Mouse (Mus musculus): ENCODE measurements around the gene Tmem123. TPM values are rescaled to one million over a fixed set of nuclear protein-coding genes. Genes with fewer than 3 reads are reported as not detected.
A peak's percentile ranks its signal among the peaks of the same experiment; 100 is the strongest.

The Tmem123 gene
- polyA plus RNA-seq, 1 experiment from 2014 or later, result 107 TPM

GRCm38 (mm10) chr9:7828706-7829105, 64.9 kb downstream of the Tmem123 start:
- peaks cover 10 to 26% of the 10 kb centered on the region in 2 experiments for H3K4me1 ChIP-seq (ENCODE audit: control insufficient read depth in 2 of 2, insufficient read depth in 2 of 2, low read length in 2 of 2)
- H3K36me3 ChIP-seq (ENCODE audit: control insufficient read depth, insufficient read depth, low read length), result peaks cover 24% of the 10 kb centered on the region
- no peak for ATAC-seq (ENCODE audit: insufficient number of reproducible peaks, insufficient read depth, low FRiP score, low read depth)
- H3K27ac ChIP-seq (replicated peaks in 1 of 2; ENCODE audit: control insufficient read depth in 1 of 2, insufficient read depth in 1 of 2, low read depth in 2 of 2, low read length in 2 of 2), result no peak overlapping the region
- no peaks in the 10 kb centered on the region for H3K27me3 ChIP-seq (ENCODE audit: control insufficient read depth, insufficient read depth, low read length)
- no peaks in the 10 kb centered on the region for H3K9me3 ChIP-seq (ENCODE audit: control insufficient read depth, low read length)
- no peak overlapping the region for H3K4me2 ChIP-seq (ENCODE audit: low read length)
- no peak overlapping the region for H3K4me3 ChIP-seq (ENCODE audit: control insufficient read depth in 1 of 2, insufficient read depth in 1 of 2, low read depth in 1 of 2, low read length in 2 of 2)
- no peak overlapping the region for H3K9ac ChIP-seq (ENCODE audit: low read length)
- 83% methylated on average over 4 of the region's 4 CpGs for WGBS

GRCm38 (mm10) chr9:7829531-7830528, 66.0 kb downstream of the Tmem123 start:
- 0 out of 4 replicates have a peak overlapping the region, but pooled peaks have one; percentile 14 to 49 for H3K27ac ChIP-seq (replicated peaks in 1 of 2; ENCODE audit: control insufficient read depth in 1 of 2, insufficient read depth in 1 of 2, low read depth in 2 of 2, low read length in 2 of 2)
- peaks cover 10 to 32% of the 10 kb centered on the region in 2 experiments for H3K4me1 ChIP-seq (ENCODE audit: control insufficient read depth in 2 of 2, insufficient read depth in 2 of 2, low read length in 2 of 2)
- peak; percentile 82 for ATAC-seq (ENCODE audit: insufficient number of reproducible peaks, insufficient read depth, low FRiP score, low read depth)
- peak overlapping the region; percentile 26 for H3K4me2 ChIP-seq (ENCODE audit: low read length)
- peak overlapping the region; percentile 34; the same call in 1 of the 2 replicates for H3K9ac ChIP-seq (ENCODE audit: low read length)
- H3K4me3 ChIP-seq (ENCODE audit: control insufficient read depth in 1 of 2, insufficient read depth in 1 of 2, low read depth in 1 of 2, low read length in 2 of 2), result no peak overlapping the region
- peaks cover 29% of the 10 kb centered on the region for H3K36me3 ChIP-seq (ENCODE audit: control insufficient read depth, insufficient read depth, low read length)
- no peaks in the 10 kb centered on the region for H3K9me3 ChIP-seq (ENCODE audit: control insufficient read depth, low read length)
- H3K27me3 ChIP-seq (ENCODE audit: control insufficient read depth, insufficient read depth, low read length), result no peaks in the 10 kb centered on the region
- WGBS, result 34% methylated on average over 9 of the region's 9 CpGs

- Histone ChIP-seq H3K27me3 (ENCODE audit: control insufficient read depth, insufficient read depth, low read length) (no peaks in the 10 kb centered on the region), H3K9ac (ENCODE audit: low read length) (peak overlapping the region; percentile 52), H3K36me3 (ENCODE audit: control insufficient read depth, insufficient read depth, low read length) (peaks cover 20% of the 10 kb centered on the region), H3K4me1 (ENCODE audit: control insufficient read depth in 2 of 2, insufficient read depth in 2 of 2, low read length in 2 of 2) (peaks cover 10 to 36% of the 10 kb centered on the region in 2 experiments), H3K9me3 (ENCODE audit: control insufficient read depth, low read length) (no peaks in the 10 kb centered on the region), H3K4me3 (ENCODE audit: control insufficient read depth in 1 of 2, insufficient read depth in 1 of 2, low read depth in 1 of 2, low read length in 2 of 2) (no peak overlapping the region), H3K27ac (replicated peaks in 1 of 2; ENCODE audit: control insufficient read depth in 1 of 2, insufficient read depth in 1 of 2, low read depth in 2 of 2, low read length in 2 of 2) (0 out of 4 replicates have a peak overlapping the region, but pooled peaks of 1 of the 2 experiments have one; percentile 6), H3K4me2 (ENCODE audit: low read length) (peak overlapping the region; percentile 27)
- no peak for ATAC-seq (ENCODE audit: insufficient number of reproducible peaks, insufficient read depth, low FRiP score, low read depth)
- WGBS, result 82% methylated on average over 6 of the region's 6 CpGs
Observed at GRCm38 (mm10) chr9:7833421-7833820, 69.6 kb downstream of the Tmem123 start.

- no peak for ATAC-seq (ENCODE audit: insufficient number of reproducible peaks, insufficient read depth, low FRiP score, low read depth)
- peak overlapping the region; percentile 80; the same call in 1 of the 2 replicates for H3K4me2 ChIP-seq (ENCODE audit: low read length)
- 75% methylated on average over 1 of the region's 1 CpGs for WGBS
- H3K36me3 ChIP-seq (ENCODE audit: control insufficient read depth, insufficient read depth, low read length), result peaks cover 20% of the 10 kb centered on the region
- no peak overlapping the region for H3K9ac ChIP-seq (ENCODE audit: low read length)
- peaks cover 0 to 23% of the 10 kb centered on the region in 2 experiments; a peak in 3 of 4 replicates for H3K4me1 ChIP-seq (ENCODE audit: control insufficient read depth in 2 of 2, insufficient read depth in 2 of 2, low read length in 2 of 2)
- H3K27ac ChIP-seq (replicated peaks in 1 of 2; ENCODE audit: control insufficient read depth in 1 of 2, insufficient read depth in 1 of 2, low read depth in 2 of 2, low read length in 2 of 2), result no peak overlapping the region
- no peaks in the 10 kb centered on the region for H3K27me3 ChIP-seq (ENCODE audit: control insufficient read depth, insufficient read depth, low read length)
- H3K9me3 ChIP-seq (ENCODE audit: control insufficient read depth, low read length), result no peaks in the 10 kb centered on the region
- no peak overlapping the region for H3K4me3 ChIP-seq (ENCODE audit: control insufficient read depth in 1 of 2, insufficient read depth in 1 of 2, low read depth in 1 of 2, low read length in 2 of 2)
Observed at GRCm38 (mm10) chr9:7835302-7835701, 71.5 kb downstream of the Tmem123 start.

- Histone ChIP-seq H3K4me2 (ENCODE audit: low read length) (peak overlapping the region; percentile 80), H3K27me3 (ENCODE audit: control insufficient read depth, insufficient read depth, low read length) (no peaks in the 10 kb centered on the region), H3K4me1 (ENCODE audit: control insufficient read depth in 2 of 2, insufficient read depth in 2 of 2, low read length in 2 of 2) (peaks cover 0 to 21% of the 10 kb centered on the region in 2 experiments; a peak in 3 of 4 replicates), H3K36me3 (ENCODE audit: control insufficient read depth, insufficient read depth, low read length) (peaks cover 20% of the 10 kb centered on the region), H3K9me3 (ENCODE audit: control insufficient read depth, low read length) (no peaks in the 10 kb centered on the region), H3K4me3 (ENCODE audit: control insufficient read depth in 1 of 2, insufficient read depth in 1 of 2, low read depth in 1 of 2, low read length in 2 of 2) (peak overlapping the region; percentile 74 to 75), H3K27ac (replicated peaks in 1 of 2; ENCODE audit: control insufficient read depth in 1 of 2, insufficient read depth in 1 of 2, low read depth in 2 of 2, low read length in 2 of 2) (peak overlapping the region; percentile 98), H3K9ac (ENCODE audit: low read length) (peak overlapping the region; percentile 95)
- peak; percentile 57 for ATAC-seq (ENCODE audit: insufficient number of reproducible peaks, insufficient read depth, low FRiP score, low read depth)
- under 1% methylated on average over 16 of the region's 16 CpGs for WGBS
Observed at GRCm38 (mm10) chr9:7836331-7836730, 72.5 kb downstream of the Tmem123 start.

GRCm38 (mm10) chr9:7836905-7837805, 73.3 kb downstream of the Tmem123 start, which contains the start of gene Birc2:
Gene Birc2 (minus strand): TSS chr9:7837064.
- peak within 1 kb of the TSS; percentile 95 for H3K9ac ChIP-seq (ENCODE audit: low read length)
- peak within 1 kb of the TSS; percentile 80 for H3K4me2 ChIP-seq (ENCODE audit: low read length)
- H3K4me3 ChIP-seq (ENCODE audit: control insufficient read depth in 1 of 2, insufficient read depth in 1 of 2, low read depth in 1 of 2, low read length in 2 of 2), result peak within 1 kb of the TSS; percentile 74 to 75
- H3K27ac ChIP-seq (replicated peaks in 1 of 2; ENCODE audit: control insufficient read depth in 1 of 2, insufficient read depth in 1 of 2, low read depth in 2 of 2, low read length in 2 of 2), result peak within 1 kb of the TSS; percentile 98
- peaks cover 0 to 21% of the 10 kb centered on the region in 2 experiments; a peak in 3 of 4 replicates for H3K4me1 ChIP-seq (ENCODE audit: control insufficient read depth in 2 of 2, insufficient read depth in 2 of 2, low read length in 2 of 2)
- H3K36me3 ChIP-seq (ENCODE audit: control insufficient read depth, insufficient read depth, low read length), result peaks cover 20% of the 10 kb centered on the region
- no peaks in the 10 kb centered on the region for H3K27me3 ChIP-seq (ENCODE audit: control insufficient read depth, insufficient read depth, low read length)
- peak; percentile 97 for ATAC-seq (ENCODE audit: insufficient number of reproducible peaks, insufficient read depth, low FRiP score, low read depth)
- WGBS, result under 1% methylated on average over 68 of the region's 68 CpGs
- H3K9me3 ChIP-seq (ENCODE audit: control insufficient read depth, low read length), result no peaks in the 10 kb centered on the region

Data from heart, embryonic 14.5 days (tissue).